Mouse (Mus musculus) ES-Bruce4 (cell line): ENCODE measurements around the gene Slirp. TPM values are rescaled to one million over a fixed set of nuclear protein-coding genes. Genes with fewer than 3 reads are reported as not detected.

Experiments used
- H3K27ac ChIP-seq: 2 replicates; pipeline ENCODE4 v1.5.1; 2012; ENCODE audit warnings: low read length, inconsistent platforms; ENCODE audit not compliant: insufficient read depth
- H3K27me3 ChIP-seq: 2 replicates; pipeline ENCODE4 v1.6.1; 2012; ENCODE audit warnings: mild to moderate bottlenecking, low read length, inconsistent platforms; ENCODE audit not compliant: control insufficient read depth, poor library complexity, insufficient read depth, severe bottlenecking
- H3K36me3 ChIP-seq: 2 replicates; pipeline ENCODE4 v1.6.1; 2012; ENCODE audit warnings: inconsistent platforms, mild to moderate bottlenecking, low read length, moderate library complexity; ENCODE audit not compliant: control insufficient read depth, poor library complexity, insufficient read depth, severe bottlenecking
- H3K4me1 ChIP-seq: one replicate; pipeline ENCODE4 v1.8.1; 2011; ENCODE audit warnings: low read length; ENCODE audit not compliant: control insufficient read depth, insufficient read depth
- H3K4me3 ChIP-seq: 2 replicates; pipeline ENCODE4 v1.5.1; 2011; ENCODE audit warnings: low read depth, mild to moderate bottlenecking, low read length
- H3K9ac ChIP-seq: 2 replicates; pipeline ENCODE4 v1.6.1; 2012; ENCODE audit warnings: low read depth, mild to moderate bottlenecking, inconsistent platforms; ENCODE audit not compliant: poor library complexity, severe bottlenecking
- H3K9me3 ChIP-seq: replicated peaks from 2 replicates; pipeline ENCODE4 v1.6.1; 2012; ENCODE audit warnings: mild to moderate bottlenecking, low read length, inconsistent platforms; ENCODE audit not compliant: control insufficient read depth, poor library complexity, insufficient read depth, severe bottlenecking
- CTCF ChIP-seq: IDR thresholded peaks from one replicate; pipeline ENCODE4 v1.8.1; 2011; ENCODE audit warnings: low read depth, low read length
- EP300 ChIP-seq: IDR thresholded peaks from 2 replicates; pipeline ENCODE4 v1.6.1; 2011; ENCODE audit warnings: low read depth, low read length; ENCODE audit not compliant: insufficient read depth
- POLR2A ChIP-seq: IDR thresholded peaks from one replicate; pipeline ENCODE4 v1.8.1; 2011; ENCODE audit warnings: low read length; ENCODE audit not compliant: insufficient read depth
- polyA plus RNA-seq: library from polyadenylated mRNA; stranded (reverse); fragments of >200 nt; gene quantifications from 2 replicates; pipeline ENCODE4 v1.2.4, GENCODE M21; 2011; ENCODE audit warnings: low read depth; ENCODE audit not compliant: missing spikeins, insufficient read depth, insufficient read length

Slirp gene
- polyA plus RNA-seq, 1 experiment = 137 TPM

- H3K27me3 ChIP-seq = no peaks in the 10 kb centered on the region
- H3K27ac ChIP-seq = no peak overlapping the region
- H3K4me1 ChIP-seq = peaks cover 3% of the 10 kb centered on the region
- no peaks in the 10 kb centered on the region for H3K36me3 ChIP-seq
- TF ChIP-seq EP300 (no peak), POLR2A (no peak), CTCF (no peak)
- no peak overlapping the region for H3K9ac ChIP-seq
- no peak overlapping the region for H3K4me3 ChIP-seq
- H3K9me3 ChIP-seq = no peaks in the 10 kb centered on the region
These were observed 38.5 kb upstream of the Slirp start for GRCm38 (mm10) chr12:87405165-87405564.

- Histone ChIP-seq H3K36me3 (no peaks in the 10 kb centered on the region), H3K9me3 (no peaks in the 10 kb centered on the region), H3K9ac (no peak overlapping the region), H3K27ac (0 out of 2 replicates have a peak overlapping the region, but pooled peaks have one; percentile 6), H3K4me1 (peaks cover 3% of the 10 kb centered on the region), H3K27me3 (no peaks in the 10 kb centered on the region), H3K4me3 (no peak overlapping the region)
- TF ChIP-seq CTCF (no peak), EP300 (no peak)
These were observed 38.0 kb upstream of the Slirp start for GRCm38 (mm10) chr12:87405721-87406120.

- Histone ChIP-seq H3K36me3 (no peaks in the 10 kb centered on the region), H3K27me3 (no peaks in the 10 kb centered on the region), H3K27ac (peak overlapping the region; percentile 89), H3K4me1 (peaks cover 3% of the 10 kb centered on the region), H3K9ac (peak overlapping the region; percentile 35), H3K4me3 (peak overlapping the region; percentile 65), H3K9me3 (no peaks in the 10 kb centered on the region)
- TF ChIP-seq EP300 = no peak
- no peak for TF ChIP-seq POLR2A
- no peak for TF ChIP-seq CTCF
These were observed 35.7 kb upstream of the Slirp start for GRCm38 (mm10) chr12:87407869-87408605.

GRCm38 (mm10) chr12:87409123-87409522, 34.6 kb upstream of the Slirp start:
- no peaks in the 10 kb centered on the region for H3K36me3 ChIP-seq
- H3K9me3 ChIP-seq = no peaks in the 10 kb centered on the region
- H3K4me1 ChIP-seq = peaks cover 3% of the 10 kb centered on the region
- no peak overlapping the region for H3K9ac ChIP-seq
- no peaks in the 10 kb centered on the region for H3K27me3 ChIP-seq
- TF ChIP-seq EP300 (0 out of 2 replicates have a peak, but pooled peaks have one; percentile 55), CTCF (no peak)
- H3K4me3 ChIP-seq = no peak overlapping the region
- peak overlapping the region; percentile 89 for H3K27ac ChIP-seq

- H3K9ac ChIP-seq = peak overlapping the region; percentile 9; the same call in 1 of the 2 replicates
These were observed 32.7 kb upstream of the Slirp start for GRCm38 (mm10) chr12:87410999-87411398.

GRCm38 (mm10) chr12:87413179-87413790, 30.4 kb upstream of the Slirp start:
- Histone ChIP-seq H3K9ac (no peak overlapping the region), H3K4me1 (no peaks in the 10 kb centered on the region), H3K9me3 (0 out of 2 replicates have a peak, but pooled peaks cover 5% of the 10 kb centered on the region), H3K27me3 (no peaks in the 10 kb centered on the region), H3K27ac (no peak overlapping the region), H3K36me3 (no peaks in the 10 kb centered on the region), H3K4me3 (no peak overlapping the region)
- no peak for TF ChIP-seq EP300
- TF ChIP-seq CTCF = peak; percentile 89
- TF ChIP-seq POLR2A = no peak

More at GRCm38 (mm10) chr12:87410999-87411398, 32.7 kb upstream of the Slirp start:
- TF ChIP-seq CTCF = no peak
- TF ChIP-seq POLR2A = no peak
- 0 out of 2 replicates have a peak, but pooled peaks have one; percentile 42 for TF ChIP-seq EP300
- Histone ChIP-seq H3K4me1 (no peaks in the 10 kb centered on the region), H3K4me3 (no peak overlapping the region), H3K27me3 (no peaks in the 10 kb centered on the region), H3K27ac (peak overlapping the region; percentile 79), H3K36me3 (no peaks in the 10 kb centered on the region), H3K9me3 (no peaks in the 10 kb centered on the region)
